Mouse (Mus musculus): Measurements from ENCODE around the gene Zbtb11. TPM values are rescaled to one million over a fixed set of nuclear protein-coding genes. Genes with fewer than 3 reads are reported as not detected.
"Not testable (repeated sequence)": the region's sequence is repeated elsewhere in the genome, so short reads cannot be mapped to it uniquely, and the experiment has no call there.

Zbtb11 gene
- 1 to 10 TPM; 9.1 to 9.6 TPM for total RNA-seq (2021)
- long read RNA-seq, experiment 1, partial matches to known transcripts: 0 of 5 reads
- long read RNA-seq, experiment 1, other reads (novel, unspliced or antisense): 5 of 5 reads
- long read RNA-seq, experiment 2: 0 reads

- intact Hi-C loops (cut with DNase I): loop anchor here (5.0 kb wide), 1 partner anchor 54 kb away; the partner anchor contains the start of gene Pcnp
- DNase-seq: peak; percentile 99
Observed at GRCm38 (mm10) chr16:55973431-55974255, at the start of gene Zbtb11. Zbtb11 (plus strand) TSS chr16:55973883.

GRCm38 (mm10) chr16:55924010-55924409 is 49.7 kb upstream of the Zbtb11 start:
- no peak for DNase-seq
- intact Hi-C loops (cut with DNase I): no loop called here

DNA sequence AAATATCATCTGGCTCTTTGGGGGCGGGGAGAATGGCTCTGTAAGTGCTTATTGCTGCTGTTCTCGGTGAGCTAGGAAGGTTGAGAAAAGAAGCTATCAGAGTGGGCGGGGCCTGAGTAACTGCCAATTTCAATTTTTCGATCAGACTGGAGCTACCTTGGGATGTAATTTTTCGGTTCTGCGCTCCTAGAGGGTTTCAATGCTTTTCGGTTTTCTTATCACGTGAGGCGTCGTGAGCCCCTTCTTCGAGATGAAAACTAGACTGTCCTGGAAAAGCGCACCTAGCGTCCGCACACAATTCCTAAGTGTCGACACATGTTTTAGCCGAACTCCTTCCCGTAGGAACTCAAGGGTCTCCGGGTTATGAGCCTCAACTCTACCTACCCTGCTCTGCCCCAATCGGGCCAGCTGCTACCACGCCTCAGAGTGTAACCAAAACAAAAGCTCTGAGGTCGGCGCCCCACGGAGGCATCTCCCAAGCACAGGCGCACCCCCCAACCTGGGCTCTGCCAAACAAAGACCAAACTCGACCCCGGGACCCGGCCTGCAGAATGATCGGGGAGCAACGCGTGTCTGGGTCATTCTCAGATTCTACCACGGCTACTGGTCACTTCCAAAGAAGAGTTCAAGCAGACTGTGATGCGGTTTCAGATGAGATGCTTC is 39.9 kb upstream of the Zbtb11 start:
- intact Hi-C loops (cut with DNase I): no loop called here
- peak in 1 of 2 experiments; percentile 5 for DNase-seq

- intact Hi-C loops (cut with DNase I): no loop called here
- DNase-seq: peak; percentile 80 to 84
Observed at GRCm38 (mm10) chr16:55934453-55935037, 39.1 kb upstream of the Zbtb11 start, which contains the start of gene Cep97. Cep97 (minus strand) TSS chr16:55934855.

DNA sequence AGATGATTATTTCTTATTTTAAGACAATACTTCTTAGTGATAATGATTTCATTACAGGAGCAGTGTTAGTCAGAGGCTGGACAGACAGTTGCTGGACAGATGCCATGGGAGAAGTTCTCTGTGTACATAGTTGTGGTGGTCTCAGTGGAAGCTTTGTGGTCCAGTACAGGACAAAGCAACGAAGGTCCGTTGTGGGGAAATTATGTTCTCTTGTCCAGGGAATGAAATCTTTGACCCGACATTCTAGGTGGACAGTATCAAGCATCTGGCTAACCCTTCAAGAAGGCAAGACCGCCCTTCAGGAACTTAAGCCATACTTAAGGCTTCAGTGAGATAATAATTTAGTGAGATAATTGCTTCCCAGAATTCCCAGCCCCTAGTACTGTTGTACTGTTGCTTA is 34.9 kb upstream of the Zbtb11 start:
- intact Hi-C loops (cut with DNase I): no loop called here
- DNase-seq: no peak

- DNase-seq: no peak
- intact Hi-C loops (cut with DNase I): no loop called here
Observed at GRCm38 (mm10) chr16:55939703-55940102, 34.0 kb upstream of the Zbtb11 start.

DNA sequence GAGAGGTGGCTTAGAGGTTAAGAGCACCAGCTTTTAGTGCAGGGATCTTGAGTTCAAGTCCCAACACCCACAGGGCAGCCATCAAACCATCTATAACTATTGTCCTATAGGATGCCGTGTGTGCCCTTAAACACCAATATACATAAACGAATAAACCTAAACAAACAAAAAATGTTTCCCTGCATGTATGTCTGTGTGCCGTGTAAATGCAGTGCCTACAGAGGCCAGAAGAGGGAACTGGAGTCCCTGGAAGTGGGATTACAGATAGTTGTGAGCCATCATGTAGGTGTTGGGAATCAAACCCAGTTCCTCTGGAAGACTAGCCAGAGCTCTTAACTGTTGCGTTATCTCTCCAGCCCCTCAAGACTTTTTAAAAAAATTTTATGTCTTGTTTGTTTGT is 32.9 kb upstream of the Zbtb11 start:
- intact Hi-C loops (cut with DNase I): no loop called here
- DNase-seq: no peak

DNA sequence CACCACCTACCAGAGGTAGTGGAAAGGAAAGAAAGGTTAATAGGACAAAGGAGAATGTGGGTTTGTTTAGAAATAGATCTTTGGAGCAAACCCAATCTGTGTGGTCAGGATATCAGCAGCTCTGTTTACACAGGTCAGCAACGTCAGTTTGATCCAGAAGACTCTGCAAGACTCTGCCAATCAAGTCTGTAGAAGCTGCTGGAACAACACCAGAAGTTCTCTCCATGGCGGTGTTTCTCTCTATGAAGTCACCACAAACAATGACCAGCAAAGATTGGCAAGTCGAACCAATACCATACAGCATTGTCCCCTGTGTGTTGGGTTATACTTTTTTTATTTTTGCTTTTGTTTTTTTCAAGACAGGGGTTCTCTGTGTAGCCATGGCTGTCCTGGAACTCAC is 26.4 kb upstream of the Zbtb11 start:
- intact Hi-C loops (cut with DNase I): no loop called here
- DNase-seq: no peak

DNA sequence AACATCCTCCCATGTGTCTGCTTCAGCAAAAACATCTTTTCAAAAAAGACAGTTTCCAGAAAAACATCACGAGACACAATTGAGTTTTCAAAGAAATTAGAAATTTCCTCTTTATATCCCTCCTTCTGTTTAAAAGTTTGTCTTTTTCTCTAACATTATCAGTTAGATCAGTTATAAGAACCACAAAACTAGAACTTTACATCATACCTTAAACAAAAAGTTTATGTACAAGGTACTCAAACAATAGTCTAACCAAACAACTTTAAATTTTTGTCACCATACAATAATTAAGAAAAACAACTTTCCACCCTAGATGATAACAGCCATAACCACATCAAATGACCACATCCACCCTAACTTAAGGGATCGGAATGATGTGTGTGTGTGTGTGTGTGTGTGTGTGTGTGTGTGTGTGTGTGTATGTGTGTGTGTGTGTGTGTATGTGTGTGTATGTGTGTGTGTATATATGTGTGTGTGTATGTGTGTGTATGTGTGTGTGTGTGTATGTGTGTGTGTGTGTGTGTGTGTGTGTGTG is 25.7 kb upstream of the Zbtb11 start:
- intact Hi-C loops (cut with DNase I); DNase-seq: not testable (repeated sequence)

- DNase-seq: no peak
- intact Hi-C loops (cut with DNase I): no loop called here
Observed at GRCm38 (mm10) chr16:55948963-55949362, 24.7 kb upstream of the Zbtb11 start.

- no peak for DNase-seq
- intact Hi-C loops (cut with DNase I): loop anchor here (5.0 kb wide), 2 partner anchors 117 to 182 kb away; no protein-coding TSS in a partner anchor
Observed at GRCm38 (mm10) chr16:55950462-55950861, 23.2 kb upstream of the Zbtb11 start.

DNA sequence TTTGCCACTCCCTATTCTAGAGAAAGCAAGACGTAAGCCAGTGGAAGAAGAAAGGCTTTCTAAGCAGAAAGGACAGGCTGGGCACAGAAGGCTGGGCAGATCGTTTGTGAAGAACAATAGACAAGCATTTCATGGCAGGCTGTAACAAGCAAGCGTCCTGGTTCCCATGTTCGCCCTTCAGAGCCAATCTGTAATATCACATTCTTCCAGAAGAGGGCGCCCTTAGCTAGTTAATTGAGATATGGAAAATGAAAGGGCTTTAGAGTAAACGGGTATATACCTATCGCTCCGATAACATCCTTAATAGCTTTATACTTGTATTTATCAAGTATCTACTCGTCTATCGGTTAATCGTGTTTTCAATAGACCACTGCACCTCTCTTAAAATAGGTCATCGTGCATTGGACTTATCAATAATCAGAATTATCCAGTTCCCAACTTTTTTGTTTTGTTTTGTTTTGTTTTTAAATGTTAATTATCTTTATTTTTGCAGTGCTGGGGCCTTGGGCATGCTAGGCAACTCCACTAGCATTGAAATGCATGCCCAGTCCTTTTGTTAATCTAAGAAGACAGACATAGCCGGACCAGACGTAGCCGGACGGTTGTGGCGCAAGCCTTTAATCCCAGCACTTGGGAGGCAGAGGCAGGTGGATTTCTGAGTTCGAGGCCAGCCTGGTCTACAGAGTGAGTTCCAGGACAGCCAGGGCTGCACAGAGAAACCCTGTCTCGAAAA is 22.6 kb upstream of the Zbtb11 start:
- peak in 1 of 2 experiments; percentile 56 for DNase-seq
- intact Hi-C loops (cut with DNase I): loop anchor here (5.0 kb wide), 2 partner anchors 116 to 181 kb away; no protein-coding TSS in a partner anchor

DNA sequence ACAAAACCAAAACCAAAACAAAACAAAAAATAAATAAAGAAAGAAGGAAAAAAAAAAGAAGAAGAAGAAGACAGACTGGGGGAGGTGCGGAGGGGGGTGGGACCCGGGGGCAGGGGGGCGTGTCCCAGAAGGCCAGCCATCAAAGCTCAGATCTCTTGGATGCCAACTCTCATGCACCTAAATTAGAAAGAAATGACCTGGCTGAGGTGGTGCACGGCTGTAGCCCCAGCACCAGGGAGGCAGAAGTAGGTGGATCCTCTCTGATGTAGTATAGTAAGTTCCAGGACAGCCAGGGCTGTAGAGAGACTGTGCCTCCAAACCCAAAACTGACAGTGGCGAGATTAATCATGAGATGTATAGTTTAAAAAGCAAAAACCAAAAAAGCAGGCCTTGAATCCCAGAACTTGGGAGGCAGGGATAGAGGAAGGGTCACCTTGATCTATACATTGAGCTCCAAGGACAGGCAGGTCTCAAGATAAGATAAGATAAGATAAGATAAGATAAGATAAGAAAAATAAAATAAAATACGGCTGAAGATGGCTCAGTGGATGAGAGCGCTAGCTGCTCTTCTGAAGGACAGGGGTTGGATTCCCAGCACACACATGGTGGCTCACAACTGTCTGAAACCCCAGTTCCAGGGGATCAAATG is 21.9 kb upstream of the Zbtb11 start:
- intact Hi-C loops (cut with DNase I): loop anchor here (5.0 kb wide), 2 partner anchors 115 to 180 kb away; no protein-coding TSS in a partner anchor

DNA sequence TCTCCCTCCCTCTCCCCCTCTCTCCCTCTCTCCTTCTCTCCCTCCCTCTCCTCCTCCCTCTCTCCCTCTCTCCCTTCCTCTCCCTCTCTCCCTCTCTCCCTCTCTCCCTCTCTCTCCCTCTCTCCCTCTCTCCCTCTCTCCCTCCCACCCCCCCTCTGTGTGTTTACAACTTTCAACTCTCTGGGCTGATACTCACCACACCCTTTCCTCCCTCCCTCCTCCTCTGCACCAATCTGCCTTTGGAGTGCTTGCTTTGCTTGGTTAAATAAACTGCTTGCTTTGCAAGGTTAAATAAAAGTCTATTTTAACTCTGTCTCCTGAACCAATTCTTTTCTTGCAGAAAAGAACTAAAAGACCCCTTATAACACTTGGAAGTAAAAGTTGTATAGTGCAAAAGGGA is 20.9 kb upstream of the Zbtb11 start:
- no peak for DNase-seq
- intact Hi-C loops (cut with DNase I): loop anchor here (5.0 kb wide), 2 partner anchors 115 to 180 kb away; no protein-coding TSS in a partner anchor

More for the DNA sequence above, 21.9 kb upstream of the Zbtb11 start:
- DNase-seq: no peak

GRCm38 (mm10) chr16:55954196-55954595 is 19.5 kb upstream of the Zbtb11 start:
- intact Hi-C loops (cut with DNase I): loop anchor here (5.0 kb wide), 2 partner anchors 113 to 178 kb away; no protein-coding TSS in a partner anchor
- DNase-seq: not testable (repeated sequence)

DNA sequence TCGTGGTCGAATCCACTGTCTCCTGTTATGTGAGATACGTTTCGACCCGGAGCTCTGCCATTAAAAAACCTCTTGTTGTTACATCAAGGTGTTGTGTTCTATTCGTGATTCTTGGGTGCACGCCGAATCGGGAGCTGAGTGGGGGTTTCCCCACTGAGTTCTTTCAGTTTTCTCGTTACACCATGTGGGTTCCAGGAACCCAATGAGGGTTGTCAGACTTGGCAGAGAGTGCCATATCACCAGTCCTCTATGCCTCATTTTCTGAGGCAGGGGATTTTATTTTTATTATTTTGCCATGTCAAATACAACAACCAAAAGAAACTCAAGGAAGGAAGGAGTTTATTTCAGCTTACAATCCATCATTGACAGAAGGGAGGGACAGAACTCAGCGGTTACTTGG is 10.6 kb upstream of the Zbtb11 start:
- DNase-seq; intact Hi-C loops (cut with DNase I): not testable (repeated sequence)

DNA sequence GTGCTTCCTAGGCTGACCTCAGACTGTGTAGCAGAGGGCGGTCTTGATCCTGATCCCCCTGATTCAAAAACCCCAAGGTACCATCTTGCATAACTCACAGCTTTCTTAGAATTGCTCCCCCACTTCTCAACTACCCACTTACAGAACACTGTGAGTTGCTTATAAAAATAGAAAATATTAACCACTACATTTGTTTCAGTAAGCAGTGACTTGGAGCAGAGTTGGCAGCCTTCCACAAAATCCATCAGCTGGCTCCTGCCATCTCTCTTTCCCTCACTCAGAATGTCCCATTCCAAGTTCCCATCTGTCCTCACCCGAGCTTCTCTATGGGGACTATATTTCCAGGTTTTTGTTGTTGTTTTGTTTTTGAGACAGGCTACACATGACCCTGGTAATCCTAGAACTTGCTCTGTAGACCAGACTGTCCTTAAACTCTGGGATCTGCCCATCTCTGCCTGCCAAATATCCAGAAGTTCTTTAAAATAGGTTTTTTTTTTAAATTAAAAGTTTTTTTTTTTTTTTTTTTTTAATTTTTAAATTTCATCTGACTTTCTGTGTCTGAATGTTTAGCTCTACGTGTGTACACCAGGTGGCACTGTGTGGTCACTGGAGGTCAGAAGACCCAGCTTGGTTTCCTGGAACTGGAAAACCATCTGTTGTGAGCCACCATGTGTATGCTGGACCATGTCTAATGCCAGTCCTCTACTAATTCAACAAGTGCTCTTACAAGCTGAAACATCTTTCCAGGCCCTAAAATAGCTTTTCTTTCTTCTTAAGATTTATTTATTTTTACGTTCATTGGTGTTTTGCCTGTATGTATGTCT is 9.3 kb upstream of the Zbtb11 start:
- no peak for DNase-seq

DNA sequence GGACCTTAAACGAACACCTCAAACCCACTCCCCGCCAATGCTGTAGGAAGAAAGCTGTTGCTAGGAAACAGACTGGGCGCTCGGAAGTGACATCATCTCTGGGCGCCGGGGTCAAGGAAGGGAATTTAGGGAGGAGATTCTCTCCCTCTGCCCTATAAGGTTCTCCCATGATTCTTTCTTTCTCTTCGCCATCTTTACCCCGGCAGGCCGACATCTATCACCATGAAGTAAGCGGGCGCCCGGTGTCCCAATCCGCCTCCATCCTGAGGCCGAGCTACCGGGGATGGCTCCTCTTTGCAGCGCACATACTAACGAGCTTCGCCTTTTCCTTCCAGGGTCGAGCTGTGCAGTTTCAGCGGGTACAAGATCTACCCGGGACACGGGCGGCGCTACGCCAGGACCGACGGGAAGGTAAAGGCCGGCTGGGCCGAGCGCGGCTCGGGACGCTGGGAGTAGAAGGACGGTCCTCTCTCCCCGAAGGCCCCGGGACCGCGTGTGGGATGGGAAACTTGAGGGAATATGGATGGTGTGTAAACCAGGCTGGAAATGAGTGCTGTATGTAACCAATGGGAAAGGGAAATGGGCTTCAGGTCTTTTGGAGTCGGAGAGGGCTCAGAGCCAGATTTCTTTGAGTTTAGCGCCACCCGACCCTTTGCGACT is 7.3 kb upstream of the Zbtb11 start, which contains the start of gene Rpl24:
TSS of gene Rpl24 (plus strand) at position 64 of the 660 bp plus-strand sequence.
- intact Hi-C loops (cut with DNase I): loop anchor here (2.0 kb wide), 1 partner anchor 108 kb away; no protein-coding TSS in a partner anchor
- DNase-seq: peak; percentile 90 to 91

More for the DNA sequence above, 9.3 kb upstream of the Zbtb11 start:
- intact Hi-C loops (cut with DNase I): no loop called here
